In the genomic region with DNA sequence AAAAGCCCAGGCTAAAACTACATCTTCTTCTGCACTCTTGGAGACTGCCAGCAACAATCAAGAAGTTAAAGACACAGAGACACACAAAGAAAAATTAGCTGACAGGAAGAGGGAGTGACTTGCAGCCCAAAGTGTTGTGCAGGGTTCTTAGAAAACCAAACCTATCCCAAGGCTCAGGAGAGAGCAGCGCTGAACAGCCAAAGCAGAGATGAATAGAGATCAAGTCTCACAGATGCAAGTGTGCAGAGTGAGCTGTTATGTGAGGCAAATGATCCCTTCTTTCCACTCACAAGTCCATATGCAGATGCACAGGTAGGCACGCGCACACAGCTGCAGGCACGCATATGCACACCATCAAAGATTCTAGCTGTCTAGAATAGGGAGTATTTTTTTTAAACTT, we compare ENCODE assay signal across 30 mouse cellular contexts.
DNase-seq lines count a peak whose midpoint lies in the region; ATAC-seq and TF ChIP-seq lines count a peak whose summit lies in the region.
"Had no signal": no experiment of that assay in that cellular context is flagged by ENCODE, and none has a peak within 500 bp of the region (broad histone marks: within the 10 kb centered on the region; RNA-seq: fewer than 3 reads in every experiment).

No protein-coding gene starts in this region.

- TF ChIP-seq CTCF in testis, adult 2 months (IDR thresholded peaks at IDR 0.05; ENCODE audit: control insufficient read depth, insufficient read depth, insufficient replicate concordance, low read depth, low read length): no peak

- 67% methylated on average over 4 of the region's 4 CpGs for WGBS in intestine, embryonic 14.5 days
- WGBS in intestine, embryonic 16.5 days: 73% methylated on average over 4 of the region's 4 CpGs
- 73% methylated on average over 4 of the region's 4 CpGs for WGBS in limb, embryonic 10.5 days
- WGBS in liver, embryonic 12.5 days (ENCODE audit: insufficient replicate concordance): 81% methylated on average over 4 of the region's 4 CpGs

- no peaks in the 10 kb centered on the region for H3K27me3 ChIP-seq in intestine, embryonic 14.5 days (replicated peaks; ENCODE audit: control insufficient read depth, insufficient read depth, low read length)
- no peaks in the 10 kb centered on the region for H3K27me3 ChIP-seq in intestine, embryonic 16.5 days (replicated peaks; ENCODE audit: control insufficient read depth, insufficient read depth, low read length)
- no peaks in the 10 kb centered on the region for H3K27me3 ChIP-seq in testis, adult 2 months (ENCODE audit: control insufficient read depth, insufficient read depth, low read length)
- no peaks in the 10 kb centered on the region for H3K27me3 ChIP-seq in limb, embryonic 10.5 days (ENCODE audit: low read depth, poor library complexity, severe bottlenecking)
- H3K27me3 ChIP-seq in liver, embryonic 12.5 days (replicated peaks): no peaks in the 10 kb centered on the region
- H3K27me3 ChIP-seq: CH12.LX; forebrain, embryonic 15.5 days; neural tube, embryonic 13.5 days; Patski had no signal

- no peaks in the 10 kb centered on the region for H3K9me3 ChIP-seq in intestine, embryonic 14.5 days (ENCODE audit: control insufficient read depth, low read length)
- no peaks in the 10 kb centered on the region for H3K9me3 ChIP-seq in intestine, embryonic 16.5 days (ENCODE audit: control insufficient read depth, low read length)
- H3K9me3 ChIP-seq in limb, embryonic 10.5 days (replicated peaks): no peaks in the 10 kb centered on the region
- no peaks in the 10 kb centered on the region for H3K9me3 ChIP-seq in liver, embryonic 12.5 days (replicated peaks)
- H3K9me3 ChIP-seq: forebrain, embryonic 15.5 days; G1E; hindbrain, embryonic 10.5 days; midbrain, embryonic 10.5 days; neural tube, embryonic 13.5 days had no signal

- no peak overlapping the region for H3K4me2 ChIP-seq in intestine, embryonic 14.5 days (ENCODE audit: low read length)
- H3K4me2 ChIP-seq in intestine, embryonic 16.5 days (ENCODE audit: low read depth, low read length): no peak overlapping the region
- H3K4me2 ChIP-seq in liver, embryonic 12.5 days: no peak overlapping the region
- H3K4me2 ChIP-seq: forebrain, embryonic 15.5 days; heart, embryonic 11.5 days; liver, embryonic 11.5 days; neural tube, embryonic 13.5 days had no signal

- peaks cover 37% of the 10 kb centered on the region for H3K4me1 ChIP-seq in intestine, embryonic 14.5 days (replicated peaks; ENCODE audit: control insufficient read depth, insufficient read depth, low read length)
- peaks cover 11% of the 10 kb centered on the region for H3K4me1 ChIP-seq in intestine, embryonic 16.5 days (ENCODE audit: control insufficient read depth, insufficient read depth, low read length)
- H3K4me1 ChIP-seq in testis, adult 2 months (ENCODE audit: control insufficient read depth, insufficient read depth, low read length): no peaks in the 10 kb centered on the region
- H3K4me1 ChIP-seq in limb, embryonic 10.5 days: peaks cover 85% of the 10 kb centered on the region
- H3K4me1 ChIP-seq in liver, embryonic 12.5 days: no peaks in the 10 kb centered on the region

- ATAC-seq in intestine, embryonic 14.5 days (replicated peaks; ENCODE audit: low FRiP score, low TSS enrichment, low read depth): no peak
- ATAC-seq in intestine, embryonic 16.5 days: no peak
- ATAC-seq in liver, embryonic 12.5 days: no peak
- ATAC-seq: forebrain, embryonic 15.5 days; midbrain, embryonic 16.5 days; Patski had no signal

- H3K9ac ChIP-seq in intestine, embryonic 14.5 days (ENCODE audit: low read length): no peak overlapping the region
- H3K9ac ChIP-seq in intestine, embryonic 16.5 days (ENCODE audit: low read depth, low read length): no peak overlapping the region
- H3K9ac ChIP-seq in liver, embryonic 12.5 days: no peak overlapping the region
- H3K9ac ChIP-seq: forebrain, embryonic 15.5 days; neural tube, embryonic 13.5 days had no signal

- H3K36me3 ChIP-seq in intestine, embryonic 14.5 days (ENCODE audit: control insufficient read depth, insufficient read depth, low read length): no peaks in the 10 kb centered on the region
- no peaks in the 10 kb centered on the region for H3K36me3 ChIP-seq in intestine, embryonic 16.5 days (ENCODE audit: control insufficient read depth, insufficient read depth, low read length)
- H3K36me3 ChIP-seq in testis, adult 2 months (ENCODE audit: control insufficient read depth, insufficient read depth, low read length): no peaks in the 10 kb centered on the region
- H3K36me3 ChIP-seq in limb, embryonic 10.5 days: no peaks in the 10 kb centered on the region
- H3K36me3 ChIP-seq in liver, embryonic 12.5 days: no peaks in the 10 kb centered on the region
- H3K36me3 ChIP-seq: forebrain, embryonic 15.5 days; G1E; hindbrain, embryonic 10.5 days; midbrain, embryonic 10.5 days; neural tube, embryonic 13.5 days had no signal

- H3K27ac ChIP-seq in intestine, embryonic 14.5 days (ENCODE audit: low read depth): peak overlapping the region; percentile 22; the same call in 1 of the 2 replicates
- no peak overlapping the region for H3K27ac ChIP-seq in intestine, embryonic 16.5 days (ENCODE audit: low read length)
- H3K27ac ChIP-seq in testis, adult 2 months (ENCODE audit: control insufficient read depth, insufficient read depth, low read depth, low read length): peak overlapping the region; percentile 71
- H3K27ac ChIP-seq in limb, embryonic 10.5 days: peak overlapping the region; percentile 74
- H3K27ac ChIP-seq in liver, embryonic 12.5 days: no peak overlapping the region
- H3K27ac ChIP-seq: forebrain, embryonic 15.5 days; hindbrain, embryonic 10.5 days; layer of hippocampus, adult 2 months; midbrain, embryonic 10.5 days; neural tube, embryonic 13.5 days had no signal

- no peak for DNase-seq in intestine, embryonic 14.5 days (ENCODE audit: low spot score)
- no peak for DNase-seq in testis, postnatal 10 days (ENCODE audit: low spot score)
- no peak for DNase-seq in limb, embryonic 10.5 days (ENCODE audit: low spot score)
- no peak for DNase-seq in right cerebral cortex, postnatal 10 days (ENCODE audit: low spot score in 2 of 2)
- DNase-seq: adrenal gland, adult 2 months; cerebellum, adult 18-20 months; cerebellum, postnatal 25 days; embryo, embryonic 11 days; kidney, postnatal 10 days; lung, adult 18-20 months; lung, postnatal 10 days; retina, postnatal 1 day; right cerebral cortex, postnatal 4 days; thymus, postnatal 14 days had no signal

- no peak overlapping the region for H3K4me3 ChIP-seq in intestine, embryonic 14.5 days (ENCODE audit: low read depth, low read length)
- no peak overlapping the region for H3K4me3 ChIP-seq in intestine, embryonic 16.5 days (ENCODE audit: low read length)
- no peak overlapping the region for H3K4me3 ChIP-seq in testis, adult 2 months (ENCODE audit: control insufficient read depth, low read depth, low read length)
- H3K4me3 ChIP-seq in limb, embryonic 10.5 days: no peak overlapping the region
- H3K4me3 ChIP-seq in liver, embryonic 12.5 days: no peak overlapping the region
- H3K4me3 ChIP-seq: erythroblast, embryonic 14.5 days; forebrain, embryonic 15.5 days; hindbrain, embryonic 10.5 days; layer of hippocampus, adult 2 months; midbrain, embryonic 10.5 days; myocyte; neural tube, embryonic 13.5 days had no signal

- no peak for TF ChIP-seq POLR2A in testis, adult 2 months (IDR thresholded peaks at IDR 0.05; ENCODE audit: control insufficient read depth, low read depth, low read length)

Comparison
In these comparisons a context has a peak if more than half of its experiments do, and no peak if none do; other contexts are left out.
1. H3K27ac ChIP-seq: peak in intestine, embryonic 14.5 days (single experiment), testis, adult 2 months (single experiment) and limb, embryonic 10.5 days (single experiment); none in intestine, embryonic 16.5 days (single experiment) and liver, embryonic 12.5 days (single experiment).